Mouse (Mus musculus): ENCODE data around the gene Sec61a1.
A peak's percentile ranks its signal among the peaks of the same experiment; 100 is the strongest.

Sec61a1 gene

GRCm38 (mm10) chr6:88517701-88518403 is 853 bp downstream of the Sec61a1 start:
- DNase-seq (ENCODE audit: low read depth in 1 of 2, low spot score in 2 of 2) = no peak

DNA sequence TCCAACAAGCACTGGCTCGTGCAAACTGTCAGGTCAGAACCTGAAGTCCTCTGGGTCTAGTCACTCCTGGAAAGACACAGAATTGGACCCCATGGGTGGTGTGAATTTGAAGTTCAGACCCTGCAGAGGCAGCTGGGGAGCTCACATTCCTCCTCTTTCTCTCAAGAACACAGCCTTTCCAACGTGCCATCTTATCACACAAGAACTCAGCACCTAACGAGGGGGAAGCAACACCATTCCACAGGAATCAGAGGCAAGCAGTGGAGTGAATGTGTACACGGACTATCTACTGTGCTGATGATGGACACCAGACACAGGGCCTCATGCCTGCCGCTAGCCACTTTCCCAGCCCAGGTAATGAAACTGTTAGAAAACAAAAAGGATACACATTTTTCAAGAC is 2.0 kb downstream of the Sec61a1 start:
- DNase-seq (ENCODE audit: low read depth in 1 of 2, low spot score in 2 of 2) = no peak

DNA sequence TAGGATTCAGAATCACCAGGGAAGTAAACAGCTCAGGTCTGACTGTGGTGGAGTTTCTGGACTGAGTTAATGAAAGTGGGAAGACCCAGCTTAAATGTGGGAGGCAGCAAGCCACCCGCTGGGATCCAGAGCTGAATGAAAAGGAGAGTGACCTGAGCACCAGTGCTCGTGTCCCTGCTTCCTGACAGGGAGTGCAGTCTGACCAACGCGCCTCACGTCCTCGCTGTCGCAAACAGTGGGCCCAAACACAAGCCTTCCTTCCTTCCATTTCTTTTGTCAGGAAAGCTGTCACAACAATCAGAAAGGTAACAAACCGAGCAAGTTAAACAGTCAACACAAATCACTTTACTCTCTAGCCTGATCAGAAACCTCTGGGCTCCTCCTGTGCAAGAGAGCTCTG is 2.7 kb downstream of the Sec61a1 start:
- no peak for DNase-seq (ENCODE audit: low read depth in 1 of 2, low spot score in 2 of 2)

DNA sequence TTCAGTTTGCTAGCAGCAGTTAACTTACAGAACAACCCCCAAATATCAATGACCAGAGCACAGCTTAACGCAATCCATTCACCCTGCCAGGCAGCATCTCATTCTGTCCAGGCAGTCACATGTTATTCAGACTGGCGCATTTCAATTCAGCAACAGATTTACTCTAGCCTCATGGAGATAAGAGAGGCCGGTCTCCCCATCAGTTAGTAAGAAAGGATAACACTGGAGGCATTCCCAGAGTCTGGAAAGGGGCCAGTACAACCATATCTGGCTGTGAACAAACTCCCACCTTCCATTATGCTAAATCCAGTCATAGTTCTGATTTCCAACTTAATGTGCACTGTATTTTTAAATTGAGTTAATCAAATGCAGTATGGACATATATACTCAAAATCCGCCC is 4.2 kb downstream of the Sec61a1 start:
- DNase-seq (ENCODE audit: low read depth in 1 of 2, low spot score in 2 of 2) = no peak

DNA sequence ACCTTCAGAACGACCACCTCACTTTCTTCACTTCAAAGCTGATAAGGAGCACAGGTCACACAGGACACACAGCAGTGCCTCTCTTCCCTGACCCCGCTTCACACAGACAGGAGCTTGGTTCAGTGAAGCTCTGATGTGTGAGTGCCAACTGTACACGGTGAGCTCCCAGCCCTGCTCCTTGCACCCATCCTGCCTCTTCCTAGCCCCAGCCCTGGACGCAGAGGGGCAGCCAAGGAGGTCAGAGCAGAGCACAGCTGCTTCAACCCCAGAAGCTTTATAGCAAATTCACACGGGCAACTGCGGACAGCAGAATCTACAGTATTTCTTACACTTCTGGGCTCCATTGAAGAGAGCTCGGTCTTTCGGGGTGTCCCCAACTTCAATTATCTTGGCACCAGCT is 4.7 kb downstream of the Sec61a1 start:
- no peak for DNase-seq (ENCODE audit: low read depth in 1 of 2, low spot score in 2 of 2)

DNA sequence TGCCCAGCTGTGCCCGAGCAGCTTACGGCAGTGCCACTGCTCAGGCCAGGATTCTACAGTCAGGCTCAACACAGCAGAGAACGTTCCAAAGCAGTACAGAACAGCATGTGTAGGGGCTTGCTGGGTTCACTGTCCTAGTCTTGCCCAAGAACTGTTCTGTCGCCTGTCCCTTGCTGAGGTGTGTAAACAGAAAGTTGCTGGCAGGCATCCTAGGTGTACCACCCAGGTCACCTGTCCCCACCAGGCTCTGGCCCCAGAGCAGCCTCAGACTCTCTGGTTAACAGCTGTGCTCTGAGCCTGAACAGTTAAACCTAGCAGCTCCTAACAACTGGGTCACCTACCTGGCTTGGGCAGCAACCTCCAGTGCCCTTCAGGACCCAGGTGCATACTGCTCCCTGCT is 15.7 kb downstream of the Sec61a1 start:
- DNase-seq (ENCODE audit: low read depth in 1 of 2, low spot score in 2 of 2) = no peak

GRCm38 (mm10) chr6:88502030-88502970 is 16.4 kb downstream of the Sec61a1 start:
- DNase-seq (ENCODE audit: low read depth in 1 of 2, low spot score in 2 of 2) = no peak

DNA sequence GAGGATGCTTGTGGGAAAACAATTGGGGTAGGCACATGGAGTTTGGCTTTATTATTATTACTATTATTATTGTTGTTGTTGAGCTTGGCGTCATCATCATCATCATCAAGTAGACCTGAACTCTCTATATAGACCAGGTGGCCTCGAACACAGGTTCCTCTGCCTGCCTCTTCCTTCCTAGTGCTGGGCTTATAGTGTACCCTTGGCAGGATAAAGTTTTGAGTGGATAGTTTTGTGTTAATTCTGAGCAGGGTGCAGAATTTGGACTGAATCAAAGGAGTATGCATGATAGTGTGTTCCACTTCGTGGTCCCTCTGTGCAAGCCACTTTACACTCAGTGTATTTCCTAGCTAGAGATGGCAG is 18.3 kb downstream of the Sec61a1 start:
- DNase-seq (ENCODE audit: low read depth in 1 of 2, low spot score in 2 of 2) = no peak

GRCm38 (mm10) chr6:88499481-88500404 is 19.0 kb downstream of the Sec61a1 start:
- DNase-seq (ENCODE audit: low read depth in 1 of 2, low spot score in 2 of 2) = no peak

GRCm38 (mm10) chr6:88493712-88494111 is 25.0 kb downstream of the Sec61a1 start:
- no peak for DNase-seq (ENCODE audit: low read depth in 1 of 2, low spot score in 2 of 2)

GRCm38 (mm10) chr6:88490629-88491354 is 27.9 kb downstream of the Sec61a1 start:
- no peak for DNase-seq (ENCODE audit: low read depth in 1 of 2, low spot score in 2 of 2)

GRCm38 (mm10) chr6:88489834-88490233 is 28.9 kb downstream of the Sec61a1 start:
- DNase-seq (ENCODE audit: low read depth in 1 of 2, low spot score in 2 of 2) = no peak

DNA sequence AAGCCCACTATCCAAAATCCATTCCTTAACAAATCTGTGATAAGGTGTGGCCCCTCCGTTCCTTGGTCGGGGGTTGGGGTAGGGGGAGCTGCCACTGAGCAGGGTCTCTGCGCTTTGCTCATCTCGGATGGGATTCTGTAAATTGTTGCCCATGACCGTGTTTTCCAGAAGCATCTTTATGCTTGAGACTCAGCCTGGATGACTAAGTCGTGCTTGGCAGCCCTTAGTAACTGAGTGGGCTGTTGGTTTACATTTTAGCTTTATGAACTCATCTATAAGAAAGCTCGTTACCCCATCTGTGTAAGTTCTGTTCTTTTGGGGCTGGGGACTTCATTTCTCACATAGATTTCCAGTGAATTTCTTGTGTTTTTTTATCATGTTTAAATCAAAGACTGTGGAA is 29.7 kb downstream of the Sec61a1 start:
- no peak for DNase-seq (ENCODE audit: low read depth in 1 of 2, low spot score in 2 of 2)

- no peak for DNase-seq (ENCODE audit: low read depth in 1 of 2, low spot score in 2 of 2)
Measured at GRCm38 (mm10) chr6:88486893-88487292, 31.8 kb downstream of the Sec61a1 start.

- no peak for DNase-seq (ENCODE audit: low read depth in 1 of 2, low spot score in 2 of 2)
Measured at GRCm38 (mm10) chr6:88485378-88485777, 33.3 kb downstream of the Sec61a1 start.

DNA sequence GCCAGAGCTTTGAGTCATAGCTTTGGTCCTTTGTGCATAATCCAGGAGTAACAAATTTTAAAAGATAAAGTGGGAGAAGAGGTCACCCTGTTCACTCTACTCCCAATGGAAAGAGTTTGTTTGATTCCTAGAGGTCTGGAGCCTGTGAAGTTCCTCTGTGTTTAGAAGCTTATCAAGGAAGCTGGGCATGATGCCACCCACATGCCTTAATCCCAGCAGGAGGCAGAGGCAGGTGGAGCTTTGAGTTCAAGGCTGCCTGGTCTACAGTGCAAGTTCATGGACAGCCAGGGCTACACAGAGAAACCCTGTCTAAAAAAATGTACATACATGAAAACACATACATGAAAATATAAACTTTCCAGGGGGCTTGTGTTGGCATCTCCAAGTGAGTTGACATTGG is 34.8 kb downstream of the Sec61a1 start:
- DNase-seq (ENCODE audit: low read depth in 1 of 2, low spot score in 2 of 2) = no peak

- no peak for DNase-seq (ENCODE audit: low read depth in 1 of 2, low spot score in 2 of 2)
Measured at GRCm38 (mm10) chr6:88483111-88483510, 35.6 kb downstream of the Sec61a1 start.

- DNase-seq (ENCODE audit: low read depth in 1 of 2, low spot score in 2 of 2) = no peak
Measured at GRCm38 (mm10) chr6:88480421-88480820, 38.3 kb downstream of the Sec61a1 start.

GRCm38 (mm10) chr6:88469878-88470277 is 48.8 kb downstream of the Sec61a1 start:
- DNase-seq (ENCODE audit: low read depth in 1 of 2, low spot score in 2 of 2) = no peak

DNA sequence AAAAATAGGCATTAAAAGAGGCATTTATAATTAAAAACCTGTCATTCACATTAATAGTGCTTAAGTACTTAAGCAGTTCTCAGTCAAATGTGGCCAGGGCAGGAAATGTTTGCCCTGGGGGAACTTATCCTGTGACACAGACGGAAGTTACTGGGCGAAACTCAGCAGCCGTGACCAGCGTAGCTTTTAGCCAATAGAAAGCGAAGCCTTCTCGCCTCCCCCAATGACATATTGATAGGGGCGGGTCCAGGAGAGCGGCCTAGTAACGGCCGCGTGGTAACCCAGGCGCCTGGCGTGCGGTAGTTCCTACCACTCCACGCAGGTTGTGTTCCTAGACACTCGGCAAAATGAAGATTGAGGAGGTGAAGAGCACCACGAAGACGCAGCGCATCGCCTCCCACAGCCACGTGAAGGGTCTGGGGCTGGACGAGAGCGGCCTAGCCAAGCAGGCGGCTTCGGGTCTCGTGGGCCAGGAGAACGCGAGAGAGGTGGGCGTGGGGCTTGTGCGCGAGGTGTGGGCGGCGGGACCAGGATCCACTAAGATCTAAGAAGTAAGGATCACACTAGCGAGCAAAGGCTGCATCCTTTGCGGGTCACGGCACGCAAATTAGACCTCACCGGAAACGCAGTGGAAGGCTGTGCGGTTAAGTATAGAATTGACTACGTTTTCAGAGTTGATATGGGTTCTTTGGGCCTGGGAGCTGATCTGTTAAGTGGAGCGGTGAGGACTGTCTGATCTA is 53.4 kb downstream of the Sec61a1 start, which contains the start of gene Ruvbl1:
Ruvbl1 (plus strand) TSS at position 229 of the 740 bp plus-strand sequence.
- DNase-seq (ENCODE audit: low read depth in 1 of 2, low spot score in 2 of 2) = peak; percentile 75 to 86

Data from monocyte, adult 2 months (primary cell).